16 mouse cellular contexts compared by ENCODE assay signal in the genomic region with DNA sequence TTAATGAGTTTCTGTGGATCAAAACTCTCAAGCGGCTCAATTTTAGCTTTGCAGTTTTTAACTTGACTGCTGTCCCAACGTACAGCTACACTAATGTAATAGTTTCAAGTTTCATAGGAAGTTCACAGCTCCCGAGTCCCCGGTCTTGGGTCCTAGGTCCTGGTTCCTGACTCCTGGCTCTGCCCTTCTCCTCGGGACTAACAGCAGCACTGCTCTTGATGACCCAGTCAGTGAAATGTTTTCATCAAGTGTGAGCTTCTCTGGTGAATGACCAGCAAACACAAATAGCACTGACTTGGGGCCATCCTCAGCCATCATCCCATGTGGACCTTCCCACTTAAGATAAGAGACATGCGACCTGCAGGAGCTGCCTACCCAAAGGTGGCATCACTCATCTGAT. TPM values are rescaled to one million over a fixed set of nuclear protein-coding genes. Genes with fewer than 3 reads are reported as not detected.
DNase-seq lines count a peak whose midpoint lies in the region; ATAC-seq and TF ChIP-seq lines count a peak whose summit lies in the region.
"Had no signal": no experiment of that assay in that cellular context is flagged by ENCODE, and none has a peak within 500 bp of the region (broad histone marks: within the 10 kb centered on the region; RNA-seq: fewer than 3 reads in every experiment).

No protein-coding gene starts in this region.

- DNase-seq in heart, embryonic 10.5 days (ENCODE audit: low spot score): peak; percentile 68
- no peak for DNase-seq in heart, adult 2 months
- DNase-seq in midbrain, embryonic 11.5 days (ENCODE audit: low spot score, missing footprints): peak; percentile 14
- DNase-seq in midbrain, embryonic 10.5 days (ENCODE audit: low spot score): no peak
- peak; percentile 25 for DNase-seq in limb, embryonic 10.5 days (ENCODE audit: low spot score)
- DNase-seq in T-cell, adult 2 months (ENCODE audit: low spot score): no peak
- DNase-seq: adrenal gland, adult 8-10 months had no signal

- H3K4me1 ChIP-seq in heart, embryonic 10.5 days: peaks cover 23% of the 10 kb centered on the region
- peaks cover 2% of the 10 kb centered on the region for H3K4me1 ChIP-seq in heart, adult 2 months (ENCODE audit: control insufficient read depth, insufficient read depth, low read length)
- no peaks in the 10 kb centered on the region; the same call in 1 of the 2 replicates for H3K4me1 ChIP-seq in midbrain, embryonic 11.5 days (ENCODE audit: control insufficient read depth, insufficient read depth, low read length)
- peaks cover 15% of the 10 kb centered on the region for H3K4me1 ChIP-seq in midbrain, embryonic 10.5 days
- H3K4me1 ChIP-seq in E14TG2a.4 (replicated peaks; ENCODE audit: low read depth, low read length): peaks cover 77% of the 10 kb centered on the region
- H3K4me1 ChIP-seq in limb, embryonic 10.5 days: peaks cover 13% of the 10 kb centered on the region
- H3K4me1 ChIP-seq: embryonic facial prominence, embryonic 13.5 days; embryonic facial prominence, embryonic 15.5 days had no signal

- no peak overlapping the region for H3K27ac ChIP-seq in heart, embryonic 10.5 days
- no peak overlapping the region for H3K27ac ChIP-seq in heart, adult 2 months
- H3K27ac ChIP-seq in midbrain, embryonic 11.5 days (ENCODE audit: low read depth, low read length): no peak overlapping the region
- H3K27ac ChIP-seq in midbrain, embryonic 10.5 days (replicated peaks): no peak overlapping the region
- H3K27ac ChIP-seq in limb, embryonic 10.5 days: no peak overlapping the region
- H3K27ac ChIP-seq: embryonic facial prominence, embryonic 13.5 days; embryonic facial prominence, embryonic 15.5 days; forebrain, embryonic 10.5 days; forebrain, embryonic 12.5 days had no signal

- H3K36me3 ChIP-seq in heart, embryonic 10.5 days: no peaks in the 10 kb centered on the region
- H3K36me3 ChIP-seq in heart, adult 2 months (ENCODE audit: control insufficient read depth, insufficient read depth, low read length): no peaks in the 10 kb centered on the region
- H3K36me3 ChIP-seq in midbrain, embryonic 11.5 days (ENCODE audit: control insufficient read depth, insufficient read depth, low read length): no peaks in the 10 kb centered on the region
- H3K36me3 ChIP-seq in midbrain, embryonic 10.5 days: no peaks in the 10 kb centered on the region
- H3K36me3 ChIP-seq in E14TG2a.4 (ENCODE audit: insufficient read depth, low read length): no peaks in the 10 kb centered on the region
- no peaks in the 10 kb centered on the region for H3K36me3 ChIP-seq in limb, embryonic 10.5 days
- H3K36me3 ChIP-seq: embryonic facial prominence, embryonic 13.5 days; embryonic facial prominence, embryonic 15.5 days; forebrain, embryonic 10.5 days; forebrain, embryonic 12.5 days had no signal

- ATAC-seq in midbrain, embryonic 11.5 days (ENCODE audit: low FRiP score): no peak
- no peak for ATAC-seq in CD4-positive, CD25-positive, alpha-beta regulatory T cell, adult 4 months

- H3K4me3 ChIP-seq in heart, embryonic 10.5 days: no peak overlapping the region
- no peak overlapping the region for H3K4me3 ChIP-seq in heart, adult 2 months
- H3K4me3 ChIP-seq in midbrain, embryonic 11.5 days (ENCODE audit: low read depth, low read length): no peak overlapping the region
- H3K4me3 ChIP-seq in midbrain, embryonic 10.5 days: no peak overlapping the region
- peak overlapping the region; percentile 65 for H3K4me3 ChIP-seq in E14TG2a.4 (replicated peaks; ENCODE audit: low read length)
- no peak overlapping the region for H3K4me3 ChIP-seq in limb, embryonic 10.5 days
- H3K4me3 ChIP-seq: embryonic facial prominence, embryonic 13.5 days; embryonic facial prominence, embryonic 15.5 days; erythroblast, embryonic 14.5 days; forebrain, embryonic 10.5 days; forebrain, embryonic 12.5 days had no signal

- intact Hi-C loops in heart, adult 2 months (cut with DNase I): loop anchor here (2.0 kb wide), 1 partner anchor 187 kb away; no protein-coding TSS in a partner anchor

- TF ChIP-seq EP300 in heart, adult 2 months (IDR thresholded peaks at IDR 0.05; ENCODE audit: insufficient read depth, low read depth, low read length): no peak

- TF ChIP-seq CTCF in heart, adult 2 months (IDR thresholded peaks at IDR 0.05): no peak
- TF ChIP-seq CTCF in E14TG2a.4 (conservative IDR thresholded peaks at IDR 0.05; ENCODE audit: low read length): no peak

- no peak overlapping the region for H3K9ac ChIP-seq in heart, adult 2 months (ENCODE audit: low read depth, low read length)
- no peak overlapping the region for H3K9ac ChIP-seq in midbrain, embryonic 11.5 days (ENCODE audit: low read length)
- H3K9ac ChIP-seq: embryonic facial prominence, embryonic 13.5 days; embryonic facial prominence, embryonic 15.5 days; forebrain, embryonic 12.5 days had no signal

- H3K79me2 ChIP-seq in heart, adult 2 months (replicated peaks; ENCODE audit: control insufficient read depth, insufficient read depth, low read length): no peaks in the 10 kb centered on the region

- no peaks in the 10 kb centered on the region; the same call in 1 of the 2 replicates for H3K27me3 ChIP-seq in heart, embryonic 10.5 days (ENCODE audit: insufficient read depth, poor library complexity, severe bottlenecking)
- H3K27me3 ChIP-seq in heart, adult 2 months (ENCODE audit: control insufficient read depth, insufficient read depth, low read length): no peaks in the 10 kb centered on the region
- no peaks in the 10 kb centered on the region for H3K27me3 ChIP-seq in midbrain, embryonic 11.5 days (ENCODE audit: control insufficient read depth, insufficient read depth, low read length)
- H3K27me3 ChIP-seq in midbrain, embryonic 10.5 days (ENCODE audit: low read depth, poor library complexity, severe bottlenecking): no peaks in the 10 kb centered on the region; the same call in 1 of the 2 replicates
- 0 out of 2 replicates have a peak, but pooled peaks cover 3% of the 10 kb centered on the region for H3K27me3 ChIP-seq in E14TG2a.4 (ENCODE audit: insufficient read depth, low read length)
- 0 out of 2 replicates have a peak, but pooled peaks cover 2% of the 10 kb centered on the region for H3K27me3 ChIP-seq in limb, embryonic 10.5 days (ENCODE audit: low read depth, poor library complexity, severe bottlenecking)
- H3K27me3 ChIP-seq: embryonic facial prominence, embryonic 13.5 days; embryonic facial prominence, embryonic 15.5 days had no signal

- H3K4me2 ChIP-seq in midbrain, embryonic 11.5 days: no peak overlapping the region
- H3K4me2 ChIP-seq: embryonic facial prominence, embryonic 13.5 days; embryonic facial prominence, embryonic 15.5 days; forebrain, embryonic 12.5 days had no signal

- H3K9me3 ChIP-seq in heart, embryonic 10.5 days: no peaks in the 10 kb centered on the region
- H3K9me3 ChIP-seq in midbrain, embryonic 11.5 days (ENCODE audit: control insufficient read depth, low read length): no peaks in the 10 kb centered on the region
- H3K9me3 ChIP-seq in midbrain, embryonic 10.5 days (replicated peaks): no peaks in the 10 kb centered on the region
- H3K9me3 ChIP-seq in E14TG2a.4 (ENCODE audit: low read length): no peaks in the 10 kb centered on the region
- no peaks in the 10 kb centered on the region for H3K9me3 ChIP-seq in limb, embryonic 10.5 days (replicated peaks)
- H3K9me3 ChIP-seq: embryonic facial prominence, embryonic 13.5 days; embryonic facial prominence, embryonic 15.5 days; forebrain, embryonic 10.5 days; forebrain, embryonic 12.5 days had no signal

- 63% methylated on average over 6 of the region's 6 CpGs for WGBS in heart, embryonic 10.5 days
- WGBS in heart, adult 2 months: 67% methylated on average over 6 of the region's 6 CpGs
- WGBS in midbrain, embryonic 11.5 days: 78% methylated on average over 6 of the region's 6 CpGs
- 76% methylated on average over 6 of the region's 6 CpGs for WGBS in midbrain, embryonic 10.5 days
- WGBS in limb, embryonic 10.5 days: 76% methylated on average over 6 of the region's 6 CpGs

- no peak for TF ChIP-seq POLR2A in heart, adult 2 months (IDR thresholded peaks at IDR 0.05; ENCODE audit: insufficient read depth, low read depth, low read length)

RNA-seq across cellular contexts. Expression of gene St8sia1, which starts 24.0 kb away (rescaled TPM):
- 3.1 and 3.4 TPM in 2 replicates for polyA plus RNA-seq in heart, embryonic 10.5 days (2016; fragmentation: Nextera tagmentation; extraction: Ambion mirVana)
- total RNA-seq in heart, adult 2 months (2021): under 1 TPM; 0.10 to 0.11 TPM
- 0.10 and 0.15 TPM in 2 replicates for polyA plus RNA-seq in heart, adult 2 months (2012; rRNA removed)
- polyA plus RNA-seq in midbrain, embryonic 11.5 days (2014; fragmentation: Nextera tagmentation; extraction: Ambion mirVana): 3.8 and 5.4 TPM in 2 replicates
- 3.2 and 3.9 TPM in 2 replicates for polyA plus RNA-seq in midbrain, embryonic 10.5 days (2016; fragmentation: Nextera tagmentation; extraction: Ambion mirVana)
- 0.73 and 0.91 TPM in 2 replicates for polyA plus RNA-seq in limb, embryonic 10.5 days (2016; fragmentation: Nextera tagmentation; extraction: Ambion mirVana)
- polyA plus RNA-seq in CD4-positive, CD25-positive, alpha-beta regulatory T cell, adult 4 months (2017; shearing (Covaris generic)): 10 to 100 TPM; 11.2 to 12.4 TPM
- total RNA-seq: MEL had no signal
- polyA plus RNA-seq: C2C12; erythroblast, embryonic 14.5 days had no signal

Comparison
In these comparisons a context has a peak if more than half of its experiments do, and no peak if none do; other contexts are left out.
1. DNase-seq: peak in heart, embryonic 10.5 days (single experiment), midbrain, embryonic 11.5 days (single experiment) and limb, embryonic 10.5 days (single experiment); none in heart, adult 2 months (0 of 2), midbrain, embryonic 10.5 days (single experiment) and T-cell, adult 2 months (single experiment).